Mouse (Mus musculus) ES-E14 (cell line): ENCODE results near the gene Lama4. TPM values are rescaled to one million over a fixed set of nuclear protein-coding genes. Genes with fewer than 3 reads are reported as not detected.

Experiments used
- DNase-seq: peaks from one replicate; pipeline ENCODE4 v3.0.0-alpha.2; 2013; ENCODE audit warnings: low read depth, low spot score
- H3K27ac ChIP-seq: 2 replicates; pipeline ENCODE4 v1.5.1; 2012; ENCODE audit warnings: low read depth, mild to moderate bottlenecking, low read length, moderate library complexity, mixed read lengths; ENCODE audit not compliant: poor library complexity, insufficient read depth, severe bottlenecking
- H3K36me3 ChIP-seq: 2 replicates; pipeline ENCODE4 v1.6.1; 2012; ENCODE audit warnings: mild to moderate bottlenecking, low read length, moderate library complexity, mixed read lengths; ENCODE audit not compliant: control insufficient read depth, poor library complexity, insufficient read depth, severe bottlenecking
- H3K4me1 ChIP-seq, 2 experiments: fragments of 150-350 bp in 1 of 2; sonication (generic) in 1 of 2; 2 replicates each; pipeline ENCODE4 v1.6.1; 2012; ENCODE audit warnings: low read length in 2 of 2, mild to moderate bottlenecking in 1 of 2, mixed read lengths in 1 of 2; ENCODE audit not compliant: control insufficient read depth in 2 of 2, insufficient read depth in 2 of 2, poor library complexity in 1 of 2
- H3K4me3 ChIP-seq, 2 experiments: fragments of 150-350 bp in 1 of 2; sonication (generic) in 1 of 2; 2 replicates each; pipeline ENCODE4 v1.5.1; 2012; ENCODE audit warnings: low read length in 2 of 2, low read depth in 1 of 2, mild to moderate bottlenecking in 1 of 2, mixed read lengths in 1 of 2; ENCODE audit not compliant: insufficient read depth in 1 of 2, poor library complexity in 1 of 2, severe bottlenecking in 1 of 2
- H3K9ac ChIP-seq: 2 replicates; pipeline ENCODE4 v1.6.1; 2012; ENCODE audit warnings: low read depth, mild to moderate bottlenecking, low read length, mixed read lengths; ENCODE audit not compliant: poor library complexity, insufficient read depth, severe bottlenecking
- H3K9me3 ChIP-seq: fragments of 150-350 bp; sonication (generic); 2 replicates; pipeline ENCODE4 v1.6.1; 2012; ENCODE audit warnings: low read depth, mild to moderate bottlenecking, low read length; ENCODE audit not compliant: control insufficient read depth, insufficient read depth
- CHD2 ChIP-seq: IDR thresholded peaks from 2 replicates; pipeline ENCODE4 v1.6.1; 2014; ENCODE audit warnings: mild to moderate bottlenecking, low read depth, low read length, inconsistent platforms
- HCFC1 ChIP-seq: IDR thresholded peaks from 2 replicates; pipeline ENCODE4 v1.6.1; 2012; ENCODE audit warnings: low read length, inconsistent platforms, borderline replicate concordance; ENCODE audit not compliant: insufficient read depth
- MAFK ChIP-seq: IDR thresholded peaks from 2 replicates; pipeline ENCODE4 v1.6.1; 2014; ENCODE audit warnings: mild to moderate bottlenecking, low read depth, low read length, inconsistent platforms; ENCODE audit not compliant: insufficient read depth
- ZC3H11A ChIP-seq: IDR thresholded peaks from 2 replicates; pipeline ENCODE4 v1.6.1; 2012; ENCODE audit warnings: low read depth, mild to moderate bottlenecking, inconsistent platforms, low read length, borderline replicate concordance
- ZNF384 ChIP-seq: IDR thresholded peaks from 2 replicates; pipeline ENCODE4 v1.6.1; 2012; ENCODE audit warnings: low read depth, low read length, inconsistent platforms
- in situ Hi-C, 2 experiments: fragments of 600-800 bp; cut with MboI; formaldehyde crosslinking; loops; one replicate each; pipeline ENCODE4 v1.15.1; 2025; ENCODE audit warnings: low sequenced_read_pairs in 2 of 2, inconsistent platforms in 1 of 2; ENCODE audit not compliant: unreplicated experiment in 2 of 2
- total RNA-seq: library from RNA; depleted of rRNA; stranded (reverse); fragments of 300-350 nt; gene quantifications from 2 replicates; pipeline ENCODE4 v1.2.3, GENCODE M21; 2012

Gene Lama4
- total RNA-seq, 1 experiment = 3.6 TPM

- H3K27ac ChIP-seq = no peak overlapping the region; the same call in 1 of the 2 replicates
- in situ Hi-C loops = no loop called here
Observed at GRCm38 (mm10) chr10:39106413-39106812, 141.1 kb downstream of the Lama4 start.

GRCm38 (mm10) chr10:39106935-39107334 is 141.6 kb downstream of the Lama4 start:
- Histone ChIP-seq H3K9me3 (no peaks in the 10 kb centered on the region), H3K27ac (0 out of 2 replicates have a peak overlapping the region, but pooled peaks have one; percentile 5), H3K36me3 (no peaks in the 10 kb centered on the region), H3K4me3 (no peak overlapping the region), H3K9ac (no peak overlapping the region), H3K4me1 (peaks cover 0 to 20% of the 10 kb centered on the region in 2 experiments; a peak in 3 of 4 replicates)
- DNase-seq = peak; percentile 54
- TF ChIP-seq ZC3H11A (no peak), ZNF384 (no peak), HCFC1 (no peak), MAFK (no peak), CHD2 (peak; percentile 48; the same call in 1 of the 2 replicates)
- in situ Hi-C loops = no loop called here

More at GRCm38 (mm10) chr10:39106413-39106812, 141.1 kb downstream of the Lama4 start:
- H3K36me3 ChIP-seq = no peaks in the 10 kb centered on the region
- no peak overlapping the region for H3K9ac ChIP-seq
- TF ChIP-seq MAFK (no peak), CHD2 (no peak), ZC3H11A (no peak), ZNF384 (no peak), HCFC1 (no peak)
- no peak for DNase-seq
- no peaks in the 10 kb centered on the region for H3K9me3 ChIP-seq
- peaks cover 0 to 20% of the 10 kb centered on the region in 2 experiments; a peak in 3 of 4 replicates for H3K4me1 ChIP-seq
- H3K4me3 ChIP-seq = no peak overlapping the region

GRCm38 (mm10) chr10:39108837-39109488 is 143.6 kb downstream of the Lama4 start:
- DNase-seq = no peak
- TF ChIP-seq MAFK (no peak), ZNF384 (no peak), CHD2 (no peak), HCFC1 (no peak), ZC3H11A (no peak)
- Histone ChIP-seq H3K4me3 (no peak overlapping the region), H3K9me3 (no peaks in the 10 kb centered on the region), H3K9ac (no peak overlapping the region), H3K27ac (no peak overlapping the region), H3K4me1 (peaks cover 0 to 20% of the 10 kb centered on the region in 2 experiments; a peak in 3 of 4 replicates), H3K36me3 (no peaks in the 10 kb centered on the region)
- in situ Hi-C loops = no loop called here

DNA sequence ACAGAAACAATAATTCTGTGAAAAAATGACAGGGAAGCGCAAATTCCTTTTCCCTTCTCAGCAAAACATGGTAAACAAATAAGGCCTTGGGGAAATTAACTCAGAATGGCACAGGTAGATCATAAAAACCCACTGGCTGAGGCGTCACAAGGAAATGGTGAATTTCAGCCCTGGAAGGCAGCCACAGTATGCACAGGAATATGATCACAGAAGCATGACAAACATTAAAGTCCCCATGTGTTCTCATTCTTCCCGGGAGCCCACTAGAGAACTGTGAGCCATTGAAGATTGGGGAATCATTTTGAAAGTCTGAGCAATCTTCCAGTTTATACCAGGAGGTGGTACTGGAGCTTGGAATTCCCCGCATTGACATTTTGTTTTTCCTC is 144.2 kb downstream of the Lama4 start:
- Histone ChIP-seq H3K9ac (no peak overlapping the region), H3K9me3 (no peaks in the 10 kb centered on the region), H3K36me3 (no peaks in the 10 kb centered on the region), H3K4me1 (peaks cover 0 to 20% of the 10 kb centered on the region in 2 experiments; a peak in 3 of 4 replicates), H3K27ac (no peak overlapping the region), H3K4me3 (no peak overlapping the region)
- TF ChIP-seq MAFK (no peak), CHD2 (no peak), ZNF384 (no peak), ZC3H11A (no peak), HCFC1 (no peak)
- DNase-seq = no peak
- in situ Hi-C loops = no loop called here
